8 mouse cellular contexts compared by ENCODE assay signal in genomic region chr11:36911406-36911805, GRCm38 (mm10).
A peak's percentile ranks its signal among the peaks of the same experiment; 100 is the strongest.
DNase-seq lines count a peak whose midpoint lies in the region; ATAC-seq and TF ChIP-seq lines count a peak whose summit lies in the region.

No protein-coding gene starts in this region.

- no peak overlapping the region for H3K4me3 ChIP-seq in lung, adult 2 months (replicated peaks; ENCODE audit: extremely low read depth, low read depth, low read length)
- no peak overlapping the region for H3K4me3 ChIP-seq in liver, postnatal 0 days (ENCODE audit: low read depth, low read length)

- peak; percentile 56 for TF ChIP-seq CTCF in lung, adult 2 months (IDR thresholded peaks at IDR 0.05; ENCODE audit: insufficient read depth, low read length)
- peak; percentile 56 for TF ChIP-seq CTCF in liver, postnatal 0 days (IDR thresholded peaks at IDR 0.05; ENCODE audit: low read depth)

- H3K27ac ChIP-seq in liver, postnatal 0 days (ENCODE audit: low read depth): no peak overlapping the region

- H3K27me3 ChIP-seq in liver, postnatal 0 days (ENCODE audit: insufficient read depth, low read length): no peaks in the 10 kb centered on the region

- H3K9me3 ChIP-seq in liver, postnatal 0 days (ENCODE audit: low read length): no peaks in the 10 kb centered on the region

- no peak overlapping the region for H3K9ac ChIP-seq in liver, postnatal 0 days (replicated peaks)

- DNase-seq in embryo, embryonic 10 days (ENCODE audit: low spot score): peak; percentile 19
- no peak for DNase-seq in embryo, embryonic 11 days
- no peak for DNase-seq in lung, adult 2 months
- no peak for DNase-seq in lung, postnatal 25 days (ENCODE audit: low spot score)
- peak; percentile 13 to 24 for DNase-seq in adrenal gland, postnatal 36 days
- DNase-seq in liver, postnatal 0 days: peak; percentile 21
- DNase-seq in gastrocnemius, adult 8-10 months (ENCODE audit: low spot score in 2 of 2): no peak

- 75% methylated on average over 4 of the region's 4 CpGs for WGBS in lung, adult 2 months
- WGBS in liver, postnatal 0 days (ENCODE audit: insufficient replicate concordance): 57% methylated on average over 4 of the region's 4 CpGs

- no peak for TF ChIP-seq EP300 in liver, postnatal 0 days (IDR thresholded peaks at IDR 0.05; ENCODE audit: low read depth)

- no peak for ATAC-seq in liver, postnatal 0 days
- no peak for ATAC-seq in monocyte, adult 5-6 weeks (replicated peaks; ENCODE audit: insufficient number of reproducible peaks, low FRiP score, low TSS enrichment, poor library complexity, severe bottlenecking)

- H3K4me2 ChIP-seq in liver, postnatal 0 days (ENCODE audit: low read depth, low read length): no peak overlapping the region

- no peaks in the 10 kb centered on the region for H3K36me3 ChIP-seq in liver, postnatal 0 days (replicated peaks; ENCODE audit: insufficient read depth, low read length)

- no peaks in the 10 kb centered on the region for H3K4me1 ChIP-seq in lung, adult 2 months (ENCODE audit: control insufficient read depth, insufficient read depth, low read length)
- no peaks in the 10 kb centered on the region for H3K4me1 ChIP-seq in liver, postnatal 0 days (ENCODE audit: insufficient read depth)

- TF ChIP-seq POLR2A in lung, adult 2 months (IDR thresholded peaks at IDR 0.05; ENCODE audit: borderline replicate concordance, extremely low read depth, low read depth, low read length): no peak

Comparison
In these comparisons a context has a peak if more than half of its experiments do, and no peak if none do; other contexts are left out.
1. DNase-seq: peak in embryo, embryonic 10 days (single experiment), adrenal gland, postnatal 36 days (2 of 2) and liver, postnatal 0 days (single experiment); none in embryo, embryonic 11 days (single experiment), lung, adult 2 months (single experiment), lung, postnatal 25 days (single experiment) and gastrocnemius, adult 8-10 months (0 of 2).